Mouse (Mus musculus): ENCODE measurements around the gene Tmem119.
"Not testable (repeated sequence)": the region's sequence is repeated elsewhere in the genome, so short reads cannot be mapped to it uniquely, and the experiment has no call there.

The Tmem119 gene

GRCm38 (mm10) chr5:113788645-113789044, 11.7 kb downstream of the Tmem119 start:
- DNase-seq (ENCODE audit: low spot score): no peak

- no peak for DNase-seq (ENCODE audit: low spot score)
Measured at GRCm38 (mm10) chr5:113786985-113787384, 13.3 kb downstream of the Tmem119 start.

DNA sequence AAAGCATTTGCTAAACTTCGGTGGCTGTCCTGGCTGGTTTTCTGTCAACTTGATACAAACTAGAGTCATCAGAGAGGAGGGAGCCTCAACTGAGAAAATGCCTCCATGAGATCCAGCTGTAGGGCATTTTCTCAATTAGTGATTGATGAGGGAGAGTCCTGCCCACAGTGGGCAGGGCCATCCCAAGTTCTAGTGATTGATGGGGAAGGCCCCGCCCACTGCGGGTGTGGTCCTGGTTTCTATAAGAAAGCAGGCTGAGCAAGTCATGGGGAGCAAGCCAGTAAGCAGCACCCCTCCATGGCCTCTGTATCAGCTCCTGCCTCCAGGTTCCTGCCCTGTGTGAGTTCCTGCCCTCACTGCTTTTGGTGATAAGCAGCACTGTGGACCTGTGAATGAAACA, 16.2 kb downstream of the Tmem119 start:
- peak; percentile 71 for DNase-seq (ENCODE audit: low spot score)

DNA sequence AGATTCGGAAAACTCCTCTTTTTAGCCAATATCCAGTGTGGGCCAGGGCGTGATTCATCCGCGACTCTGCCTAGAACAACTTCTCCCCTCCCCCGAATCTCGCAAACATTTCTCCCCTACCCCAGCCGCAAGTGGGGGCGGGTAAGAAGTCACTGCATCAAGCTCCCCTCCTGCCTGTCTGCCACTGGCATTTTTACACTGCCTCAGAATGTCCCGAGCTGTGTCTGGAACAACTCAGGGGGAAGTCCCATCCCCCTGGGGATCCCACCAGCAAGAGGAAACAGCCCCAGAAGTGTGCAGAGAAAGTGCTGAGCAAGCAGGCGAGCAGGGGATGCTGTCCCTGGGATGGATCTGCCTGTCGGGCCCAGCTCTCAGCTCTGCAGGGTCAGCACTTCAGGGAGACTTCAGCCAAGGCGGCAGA, 16.7 kb downstream of the Tmem119 start:
- DNase-seq (ENCODE audit: low spot score): peak; percentile 56

DNA sequence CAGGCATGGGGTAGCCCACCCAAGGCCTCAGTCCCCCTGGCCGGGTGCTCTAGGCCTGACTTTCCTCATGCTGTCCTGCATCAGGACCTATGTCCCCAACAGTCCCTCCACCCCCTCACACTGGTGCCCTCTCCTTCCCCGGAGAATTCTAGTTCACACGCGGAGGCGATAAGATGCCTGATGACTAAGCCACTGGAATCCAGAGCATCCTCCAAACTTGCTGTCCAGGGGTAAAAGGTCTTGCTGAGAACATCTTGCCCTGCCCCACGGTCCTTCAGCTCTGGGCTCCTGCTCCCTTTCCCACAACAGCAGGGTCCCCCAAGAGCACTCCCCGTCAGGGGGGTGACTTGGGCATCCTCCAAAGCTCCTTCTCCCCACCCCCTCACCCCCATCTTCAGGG, 17.7 kb downstream of the Tmem119 start:
- DNase-seq (ENCODE audit: low spot score): no peak

GRCm38 (mm10) chr5:113781875-113782274, 18.4 kb downstream of the Tmem119 start:
- DNase-seq (ENCODE audit: low spot score): no peak

- DNase-seq (ENCODE audit: low spot score): no peak
Measured at GRCm38 (mm10) chr5:113781254-113781653, 19.1 kb downstream of the Tmem119 start.

DNA sequence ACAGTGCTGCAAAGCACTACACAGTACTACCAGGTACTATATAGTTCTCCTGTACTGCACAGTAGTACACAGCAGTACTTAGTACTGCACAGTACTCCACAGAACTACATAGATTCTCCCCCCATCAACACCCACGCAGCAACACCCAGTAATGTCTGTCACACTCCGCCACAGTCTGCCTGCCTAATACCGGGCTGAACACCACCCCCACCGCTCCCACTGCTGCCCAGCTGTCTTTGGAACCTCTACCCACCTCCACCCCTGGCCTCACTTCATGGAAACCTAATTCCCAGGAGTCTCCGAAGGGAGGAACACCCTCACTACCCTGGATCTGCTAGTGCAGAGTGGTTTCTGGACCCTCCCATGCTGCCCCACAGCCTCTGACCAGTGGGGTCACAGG, 19.6 kb downstream of the Tmem119 start:
- DNase-seq (ENCODE audit: low spot score): no peak

DNA sequence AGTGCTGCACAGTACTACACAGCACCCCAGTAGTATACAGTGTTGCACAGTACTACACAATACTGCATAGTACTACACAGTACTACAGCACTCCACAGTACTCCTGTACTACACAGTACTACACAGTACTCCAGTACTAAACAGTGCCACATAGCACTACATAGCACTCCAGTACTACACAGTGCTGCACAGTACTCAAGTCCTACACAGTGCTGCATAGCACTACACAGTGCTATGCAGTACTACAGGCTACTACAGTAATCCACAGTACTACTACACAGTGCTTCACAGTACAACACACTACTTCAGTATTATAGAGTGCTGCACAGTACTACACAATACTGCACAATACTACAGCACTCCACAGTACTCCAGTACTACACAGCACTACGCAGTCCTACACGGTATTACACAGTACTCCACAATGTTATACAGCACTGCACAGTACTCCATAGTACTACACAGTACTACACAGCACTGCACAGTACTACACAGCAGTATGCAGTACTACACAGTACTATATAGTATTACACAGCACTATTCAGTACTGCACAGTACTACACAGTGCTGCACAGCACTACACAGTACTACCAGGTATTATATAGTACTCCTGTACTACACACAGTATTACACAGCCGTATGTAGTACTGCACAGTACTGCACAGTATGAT, 20.1 kb downstream of the Tmem119 start:
- DNase-seq (ENCODE audit: low spot score): no peak

DNA sequence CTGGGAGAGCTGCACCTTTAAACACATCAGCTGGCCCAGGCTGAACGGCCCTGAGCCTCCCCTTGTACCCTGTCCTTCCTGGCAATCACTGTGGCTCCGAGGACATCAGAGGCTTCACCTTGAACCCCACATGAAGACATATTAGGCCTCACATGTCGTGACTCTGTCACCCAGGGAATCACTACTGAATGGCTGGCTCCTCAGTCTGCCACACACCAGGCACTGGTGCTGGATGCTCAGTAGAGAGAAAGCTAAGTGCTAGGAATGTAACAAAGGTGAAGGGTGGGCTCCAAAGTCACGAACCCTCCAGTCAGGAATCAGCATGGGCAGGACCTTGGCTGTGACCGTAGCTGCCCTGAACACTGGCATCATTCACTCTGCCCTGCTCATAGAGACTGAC, 20.7 kb downstream of the Tmem119 start:
- no peak for DNase-seq (ENCODE audit: low spot score)

- not testable (repeated sequence) for DNase-seq (ENCODE audit: low spot score)
Measured at GRCm38 (mm10) chr5:113777728-113778127, 22.6 kb downstream of the Tmem119 start.

DNA sequence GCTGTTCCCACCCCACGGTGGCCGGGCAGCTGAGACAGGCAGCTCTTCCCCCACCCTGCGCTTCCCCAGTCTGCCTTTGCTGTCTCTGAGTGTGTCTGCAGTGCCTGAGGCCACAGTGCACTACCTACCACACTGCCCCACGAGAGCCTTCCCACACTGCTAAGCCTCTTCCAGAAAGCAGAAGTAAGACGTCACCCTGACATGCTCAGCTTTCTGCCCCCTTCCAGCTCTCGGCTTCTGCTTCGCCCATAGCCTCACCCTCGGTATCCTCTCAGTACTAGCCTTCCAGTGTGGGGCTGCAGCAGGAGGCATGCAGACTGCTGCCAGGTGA, 23.5 kb downstream of the Tmem119 start:
- no peak for DNase-seq (ENCODE audit: low spot score)

GRCm38 (mm10) chr5:113776128-113776895, 24.0 kb downstream of the Tmem119 start:
- no peak for DNase-seq (ENCODE audit: low spot score)

DNA sequence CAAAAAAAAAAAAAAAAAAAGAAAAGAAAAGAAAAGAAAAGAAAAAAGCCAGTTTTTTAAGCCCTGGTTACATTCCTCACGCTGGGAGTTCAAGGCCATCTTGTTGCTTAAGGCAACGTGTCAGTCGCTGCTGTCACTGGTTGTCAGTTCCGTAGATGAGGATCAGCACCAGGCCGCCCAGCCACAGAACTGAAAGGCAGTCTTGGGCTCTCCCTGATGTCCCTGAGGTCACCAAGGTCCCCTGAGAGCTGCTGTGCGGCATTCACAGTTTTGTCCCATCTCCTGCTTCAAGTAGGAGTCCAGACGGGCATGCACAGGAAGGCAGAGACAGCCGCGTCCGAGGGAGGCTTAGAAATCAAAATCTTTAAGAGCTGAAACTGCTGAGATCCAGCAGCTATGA, 24.7 kb downstream of the Tmem119 start:
- no peak for DNase-seq (ENCODE audit: low spot score)

DNA sequence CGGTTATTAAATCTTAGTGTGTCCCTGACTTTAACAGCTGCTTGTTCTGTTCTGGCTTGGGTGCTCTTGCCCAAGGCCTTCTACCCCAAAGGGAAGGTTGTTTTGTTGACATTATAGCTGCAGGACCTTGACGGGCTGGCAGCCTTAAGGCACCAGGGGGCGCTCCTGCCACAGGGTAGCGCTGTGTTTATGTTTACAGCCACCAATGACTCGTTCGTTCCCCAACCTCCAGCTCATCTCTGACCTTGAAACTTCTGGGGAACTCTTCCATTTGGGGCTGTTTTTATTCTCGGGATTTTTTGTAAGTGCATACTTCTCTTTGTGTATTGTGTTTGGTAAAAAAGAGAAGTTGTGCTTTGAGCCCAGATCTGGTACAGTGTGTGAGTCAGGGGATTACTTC, 26.7 kb downstream of the Tmem119 start:
- peak; percentile 95 for DNase-seq (ENCODE audit: low spot score)

DNA sequence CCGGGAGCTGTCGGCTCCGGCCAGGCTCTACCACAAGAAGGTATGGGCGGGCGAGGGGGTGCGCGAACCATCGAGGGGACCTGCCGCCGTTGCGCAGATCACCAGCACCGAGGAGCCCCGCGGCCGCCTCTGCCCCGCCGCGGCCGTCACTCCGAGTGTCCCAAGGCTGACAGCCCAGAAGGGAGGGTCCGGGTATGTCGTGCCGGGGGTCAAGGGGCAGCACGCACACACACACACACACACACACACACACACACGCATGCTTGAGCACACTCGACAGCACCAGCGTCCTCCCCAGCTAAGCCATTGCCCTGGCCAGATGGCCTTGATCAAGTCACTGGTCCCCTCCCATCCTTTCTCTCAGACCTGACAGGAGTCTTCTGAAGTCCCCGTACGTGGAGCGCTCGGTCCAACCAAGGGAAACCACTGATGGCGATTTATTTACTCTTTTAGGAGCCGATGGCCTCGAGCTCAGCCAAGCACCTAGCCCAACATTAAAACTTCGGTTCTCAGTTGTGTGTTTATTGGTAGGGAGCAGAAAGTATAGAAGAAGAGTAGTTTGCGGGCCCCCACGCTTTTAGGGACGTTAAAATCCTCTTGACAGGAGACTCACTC, 27.3 kb downstream of the Tmem119 start:
- no peak for DNase-seq (ENCODE audit: low spot score)

GRCm38 (mm10) chr5:113772450-113772895, 27.8 kb downstream of the Tmem119 start, which contains the start of the genes Sart3 and Iscu:
Gene Sart3 (minus strand): TSS chr5:113772510.
Gene Iscu (plus strand): TSS chr5:113772748.
- DNase-seq (ENCODE audit: low spot score): peak; percentile 98

DNA sequence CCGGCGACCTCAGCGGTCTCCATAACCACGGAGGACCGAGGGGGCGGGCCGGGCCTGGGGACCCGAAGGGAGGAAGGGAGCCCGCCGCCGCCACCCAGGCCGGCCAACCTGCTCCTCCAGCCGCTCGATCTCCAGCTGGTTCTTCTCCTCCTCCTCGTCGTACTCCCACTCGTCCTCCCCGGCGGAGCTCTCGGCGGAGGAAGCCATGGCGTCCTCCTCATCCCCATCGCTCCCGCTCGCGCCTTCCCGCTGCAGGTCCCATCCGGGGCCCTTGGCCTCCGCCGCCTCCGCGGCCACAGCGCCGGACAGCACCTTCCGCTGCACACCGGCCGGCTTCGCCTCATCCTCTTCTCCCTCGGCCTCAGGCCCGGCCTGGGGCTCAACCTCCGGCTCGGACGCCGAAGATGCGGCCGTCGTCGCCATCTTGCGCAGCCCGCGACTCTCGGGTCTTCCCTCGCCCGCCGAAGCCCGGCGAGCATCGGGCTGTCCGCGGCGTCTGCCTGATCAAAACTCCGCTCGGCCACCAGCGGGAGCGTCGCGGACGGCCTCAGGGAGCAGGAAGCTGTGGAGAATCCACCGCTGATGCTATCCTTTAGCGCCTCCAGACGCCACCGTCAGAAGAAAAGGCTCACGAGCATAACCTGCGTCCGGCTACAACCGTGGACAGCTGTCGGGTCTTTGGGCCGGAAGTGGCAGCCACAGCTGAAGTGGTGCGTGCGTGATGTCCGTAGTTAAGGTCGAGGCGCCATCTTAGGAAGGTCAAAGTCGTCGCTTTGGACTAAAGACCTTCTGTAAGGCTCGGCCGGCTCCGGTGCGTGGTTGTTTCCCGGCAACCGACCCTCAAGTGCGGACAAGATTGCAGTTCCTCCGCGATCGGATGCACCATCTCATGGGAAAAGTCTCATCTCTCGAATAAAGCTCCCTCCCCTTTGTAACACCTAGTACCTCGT, 28.8 kb downstream of the Tmem119 start:
- DNase-seq (ENCODE audit: low spot score): peak; percentile 86

DNA sequence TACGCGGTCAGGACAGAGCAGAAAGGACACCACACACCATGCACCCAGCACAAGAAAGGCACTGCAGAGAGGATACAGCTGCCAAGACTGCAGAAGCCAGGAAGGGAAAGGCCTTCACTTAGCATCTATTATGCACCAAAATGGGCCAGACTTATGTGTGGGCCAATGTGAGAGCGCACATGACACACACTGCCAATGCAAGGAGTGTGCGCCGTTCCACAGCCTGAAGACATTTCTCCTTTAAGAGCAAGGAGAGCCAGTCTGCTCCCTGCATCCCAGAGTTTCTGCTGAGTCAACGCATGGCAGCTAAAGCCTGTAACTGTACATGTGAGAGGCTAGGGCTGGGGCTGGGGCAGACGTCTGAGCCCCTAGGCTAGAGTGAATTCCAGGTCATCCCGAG, 31.5 kb downstream of the Tmem119 start:
- no peak for DNase-seq (ENCODE audit: low spot score)

GRCm38 (mm10) chr5:113765641-113766526, 34.4 kb downstream of the Tmem119 start:
- no peak for DNase-seq (ENCODE audit: low spot score)

DNA sequence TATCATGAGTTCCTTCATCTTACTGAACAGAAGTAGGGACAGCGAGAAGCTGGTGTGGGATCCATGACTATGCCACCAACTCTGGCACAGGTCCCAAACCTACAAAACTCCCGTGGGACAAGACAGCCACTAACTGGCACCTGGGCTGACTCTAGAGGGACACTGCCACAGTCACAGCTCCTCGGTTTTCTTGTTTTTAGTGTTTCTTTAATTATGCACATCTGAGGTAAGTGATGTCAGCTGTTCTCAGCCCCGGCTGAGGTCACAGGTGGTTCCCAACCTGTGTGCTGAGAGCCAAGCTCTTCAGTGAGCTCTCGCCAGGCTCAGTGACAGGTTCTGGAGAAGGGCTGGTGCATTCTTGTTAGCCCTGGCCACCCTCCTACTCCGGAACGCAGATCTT, 35.9 kb downstream of the Tmem119 start:
- DNase-seq (ENCODE audit: low spot score): no peak

All from testis, postnatal 10 days (tissue).